Mouse (Mus musculus) splenic B cell, adult 2 months (primary cell): ENCODE data around the gene Mki67.

Source experiments
- DNase-seq: peaks from one replicate; pipeline ENCODE4 v3.0.0-alpha.2; 2011; ENCODE audit warnings: low read depth, low spot score
- H3K27me3 ChIP-seq: 2 replicates; pipeline ENCODE4 v1.6.1; 2012; ENCODE audit warnings: mild to moderate bottlenecking, low read length, moderate library complexity, mixed read lengths; ENCODE audit not compliant: control insufficient read depth, poor library complexity, insufficient read depth, severe bottlenecking
- H3K36me3 ChIP-seq: 2 replicates; pipeline ENCODE4 v1.6.1; 2012; ENCODE audit warnings: mild to moderate bottlenecking, low read length, moderate library complexity, mixed read lengths; ENCODE audit not compliant: control insufficient read depth, poor library complexity, insufficient read depth, severe bottlenecking

Mki67 gene

GRCm38 (mm10) chr7:135728038-135728437, 11.9 kb upstream of the Mki67 start:
- Histone ChIP-seq H3K27me3 (no peaks in the 10 kb centered on the region), H3K36me3 (no peaks in the 10 kb centered on the region)
- DNase-seq = no peak

GRCm38 (mm10) chr7:135726707-135727106, 10.5 kb upstream of the Mki67 start:
- Histone ChIP-seq H3K27me3 (no peaks in the 10 kb centered on the region), H3K36me3 (no peaks in the 10 kb centered on the region)
- no peak for DNase-seq

- DNase-seq = no peak
- H3K36me3 ChIP-seq = no peaks in the 10 kb centered on the region
Measured at GRCm38 (mm10) chr7:135723672-135724341, 7.6 kb upstream of the Mki67 start.

GRCm38 (mm10) chr7:135722011-135722838, 6.1 kb upstream of the Mki67 start:
- H3K36me3 ChIP-seq = no peaks in the 10 kb centered on the region
- DNase-seq = no peak
- no peaks in the 10 kb centered on the region for H3K27me3 ChIP-seq

More at GRCm38 (mm10) chr7:135723672-135724341, 7.6 kb upstream of the Mki67 start:
- H3K27me3 ChIP-seq = no peaks in the 10 kb centered on the region

- Histone ChIP-seq H3K27me3 (no peaks in the 10 kb centered on the region), H3K36me3 (no peaks in the 10 kb centered on the region)
- no peak for DNase-seq
Measured at GRCm38 (mm10) chr7:135721436-135721992, 5.4 kb upstream of the Mki67 start.

- DNase-seq = no peak
- Histone ChIP-seq H3K36me3 (no peaks in the 10 kb centered on the region), H3K27me3 (no peaks in the 10 kb centered on the region)
Measured at GRCm38 (mm10) chr7:135716968-135717557, 902 bp upstream of the Mki67 start.

- no peaks in the 10 kb centered on the region for H3K27me3 ChIP-seq
- peak; percentile 94 for DNase-seq
- no peaks in the 10 kb centered on the region for H3K36me3 ChIP-seq
Measured at GRCm38 (mm10) chr7:135716445-135716877, 300 bp upstream of the Mki67 start.

- no peaks in the 10 kb centered on the region for H3K36me3 ChIP-seq
- DNase-seq = no peak
Measured at GRCm38 (mm10) chr7:135715166-135715565, 995 bp downstream of the Mki67 start.

GRCm38 (mm10) chr7:135713326-135713725, 2.8 kb downstream of the Mki67 start:
- H3K27me3 ChIP-seq = no peaks in the 10 kb centered on the region
- no peak for DNase-seq
- no peaks in the 10 kb centered on the region for H3K36me3 ChIP-seq

More at GRCm38 (mm10) chr7:135715166-135715565, 995 bp downstream of the Mki67 start:
- H3K27me3 ChIP-seq = no peaks in the 10 kb centered on the region

GRCm38 (mm10) chr7:135712534-135712933, 3.6 kb downstream of the Mki67 start:
- DNase-seq = no peak
- no peaks in the 10 kb centered on the region for H3K36me3 ChIP-seq
- H3K27me3 ChIP-seq = no peaks in the 10 kb centered on the region

GRCm38 (mm10) chr7:135710702-135711101, 5.5 kb downstream of the Mki67 start:
- Histone ChIP-seq H3K27me3 (no peaks in the 10 kb centered on the region), H3K36me3 (no peaks in the 10 kb centered on the region)
- DNase-seq = no peak

GRCm38 (mm10) chr7:135705753-135706152, 10.4 kb downstream of the Mki67 start:
- Histone ChIP-seq H3K27me3 (no peaks in the 10 kb centered on the region), H3K36me3 (0 out of 2 replicates have a peak, but pooled peaks cover under 1% of the 10 kb centered on the region)
- no peak for DNase-seq

- no peak for DNase-seq
- Histone ChIP-seq H3K36me3 (0 out of 2 replicates have a peak, but pooled peaks cover 1% of the 10 kb centered on the region), H3K27me3 (no peaks in the 10 kb centered on the region)
Measured at GRCm38 (mm10) chr7:135705083-135705482, 11.1 kb downstream of the Mki67 start.

- H3K27me3 ChIP-seq = no peaks in the 10 kb centered on the region
- no peak for DNase-seq
- 0 out of 2 replicates have a peak, but pooled peaks cover 1% of the 10 kb centered on the region for H3K36me3 ChIP-seq
Measured at GRCm38 (mm10) chr7:135704251-135704650, 11.9 kb downstream of the Mki67 start.
